Comparison of ENCODE assay signal across 26 mouse cellular contexts in genomic region chr5:70736156-70736555, GRCm38 (mm10).
A peak's percentile ranks its signal among the peaks of the same experiment; 100 is the strongest.
DNase-seq lines count a peak whose midpoint lies in the region; ATAC-seq and TF ChIP-seq lines count a peak whose summit lies in the region.
"Had no signal": no experiment of that assay in that cellular context is flagged by ENCODE, and none has a peak within 500 bp of the region (broad histone marks: within the 10 kb centered on the region; RNA-seq: fewer than 3 reads in every experiment).

No protein-coding gene starts in this region.

- H3K27me3 ChIP-seq in forebrain, embryonic 16.5 days (replicated peaks; ENCODE audit: control insufficient read depth, insufficient read depth, low read length), result no peaks in the 10 kb centered on the region
- no peaks in the 10 kb centered on the region for H3K27me3 ChIP-seq in forebrain, embryonic 11.5 days (ENCODE audit: control insufficient read depth, insufficient read depth, low read length)
- H3K27me3 ChIP-seq: CH12.LX; embryonic facial prominence, embryonic 13.5 days; embryonic facial prominence, embryonic 15.5 days; forebrain, embryonic 15.5 days; Patski had no signal

- no peaks in the 10 kb centered on the region for H3K4me1 ChIP-seq in forebrain, embryonic 16.5 days (replicated peaks; ENCODE audit: control insufficient read depth, insufficient read depth, low read length)
- H3K4me1 ChIP-seq in forebrain, embryonic 11.5 days (replicated peaks; ENCODE audit: control insufficient read depth, insufficient read depth, low read length), result no peaks in the 10 kb centered on the region
- H3K4me1 ChIP-seq: embryonic facial prominence, embryonic 13.5 days; embryonic facial prominence, embryonic 15.5 days; forebrain, embryonic 10.5 days; forebrain, embryonic 15.5 days had no signal

- no peaks in the 10 kb centered on the region for H3K36me3 ChIP-seq in forebrain, embryonic 16.5 days (ENCODE audit: control insufficient read depth, insufficient read depth)
- H3K36me3 ChIP-seq in forebrain, embryonic 11.5 days (ENCODE audit: control insufficient read depth, insufficient read depth, low read length), result no peaks in the 10 kb centered on the region
- H3K36me3 ChIP-seq: embryonic facial prominence, embryonic 13.5 days; embryonic facial prominence, embryonic 15.5 days; forebrain, embryonic 10.5 days; forebrain, embryonic 15.5 days; G1E had no signal

- no peak overlapping the region for H3K4me2 ChIP-seq in forebrain, embryonic 16.5 days (ENCODE audit: low read length)
- H3K4me2 ChIP-seq in forebrain, embryonic 11.5 days (ENCODE audit: low read depth, low read length, severe bottlenecking), result no peak overlapping the region
- H3K4me2 ChIP-seq: embryonic facial prominence, embryonic 13.5 days; embryonic facial prominence, embryonic 15.5 days; forebrain, embryonic 15.5 days had no signal

- H3K9ac ChIP-seq in forebrain, embryonic 16.5 days (replicated peaks; ENCODE audit: low read depth, low read length), result no peak overlapping the region
- no peak overlapping the region for H3K9ac ChIP-seq in forebrain, embryonic 11.5 days (ENCODE audit: low read length)
- H3K9ac ChIP-seq: embryonic facial prominence, embryonic 13.5 days; embryonic facial prominence, embryonic 15.5 days; forebrain, embryonic 15.5 days had no signal

- H3K27ac ChIP-seq in forebrain, embryonic 16.5 days (ENCODE audit: low read length), result no peak overlapping the region
- no peak overlapping the region for H3K27ac ChIP-seq in forebrain, embryonic 11.5 days (ENCODE audit: low read depth, low read length)
- H3K27ac ChIP-seq: embryonic facial prominence, embryonic 13.5 days; embryonic facial prominence, embryonic 15.5 days; forebrain, embryonic 10.5 days; forebrain, embryonic 15.5 days had no signal

- TF ChIP-seq POLR2A in brain, embryonic 14.5 days (IDR thresholded peaks at IDR 0.05; ENCODE audit: borderline replicate concordance, extremely low read depth, insufficient read depth, insufficient read length, poor library complexity, severe bottlenecking), result no peak

- no peaks in the 10 kb centered on the region for H3K9me3 ChIP-seq in forebrain, embryonic 16.5 days (ENCODE audit: control insufficient read depth, low read length)
- H3K9me3 ChIP-seq in forebrain, embryonic 11.5 days (ENCODE audit: control insufficient read depth, low read length), result no peaks in the 10 kb centered on the region
- H3K9me3 ChIP-seq: embryonic facial prominence, embryonic 13.5 days; embryonic facial prominence, embryonic 15.5 days; forebrain, embryonic 10.5 days; forebrain, embryonic 15.5 days; G1E had no signal

- no peak for TF ChIP-seq CTCF in brain, embryonic 14.5 days (IDR thresholded peaks at IDR 0.05; ENCODE audit: borderline replicate concordance, extremely low read depth, insufficient read depth, insufficient read length)

- WGBS in forebrain, embryonic 16.5 days, result 56% methylated on average over 2 of the region's 2 CpGs
- WGBS in forebrain, embryonic 11.5 days, result 93% methylated on average over 2 of the region's 2 CpGs

- 0 out of 2 replicates have a peak, but pooled peaks have one; percentile 20 for ATAC-seq in forebrain, embryonic 16.5 days
- no peak for ATAC-seq in forebrain, embryonic 11.5 days (replicated peaks; ENCODE audit: low FRiP score)
- ATAC-seq: activated CD4-positive, CD25-positive, alpha-beta regulatory T cell, adult 4 months; CD4-positive, CD25-positive, alpha-beta regulatory T cell, adult 4 months; forebrain, embryonic 15.5 days; Patski had no signal

- no peak for DNase-seq in forebrain, embryonic 11.5 days (ENCODE audit: low spot score)
- DNase-seq in 416B (ENCODE audit: low read depth), result peak; percentile 69
- DNase-seq in brain, embryonic 14.5 days (ENCODE audit: low read depth), result peak; percentile 58
- DNase-seq in layer of hippocampus, adult 11-12 months (ENCODE audit: low spot score), result no peak
- DNase-seq: adrenal gland, adult 8-10 months; adrenal gland, postnatal 14 days; adrenal gland, postnatal 36 days; B cell, adult 2 months; cerebellum, adult 11 months; cerebellum, adult 18-20 months; cerebellum, adult 8-10 months; cerebellum, adult 9-11 months; cerebellum, postnatal 14 days; cerebellum, postnatal 36 days; embryo, embryonic 11 days had no signal

- H3K4me3 ChIP-seq in forebrain, embryonic 16.5 days (replicated peaks; ENCODE audit: low read length), result no peak overlapping the region
- no peak overlapping the region for H3K4me3 ChIP-seq in forebrain, embryonic 11.5 days (ENCODE audit: low read depth, low read length)
- H3K4me3 ChIP-seq: embryonic facial prominence, embryonic 13.5 days; embryonic facial prominence, embryonic 15.5 days; erythroblast, embryonic 14.5 days; forebrain, embryonic 10.5 days; forebrain, embryonic 15.5 days had no signal

Comparison
In these comparisons a context has a peak if more than half of its experiments do, and no peak if none do; other contexts are left out.
1. DNase-seq: peak in 416B (single experiment) and brain, embryonic 14.5 days (single experiment); none in forebrain, embryonic 11.5 days (single experiment) and layer of hippocampus, adult 11-12 months (single experiment).